Mouse (Mus musculus) central nervous system, embryonic 14 days (tissue): Measurements from ENCODE around the gene Exoc5. TPM values are rescaled to one million over a fixed set of nuclear protein-coding genes. Genes with fewer than 3 reads are reported as not detected.

Experiments used
- polyA plus RNA-seq: library from polyadenylated mRNA; depleted of rRNA; stranded (reverse); fragments of >200 nt; gene quantifications from 2 replicates; pipeline ENCODE4 v1.2.3, GENCODE M21; 2012; rRNA removed

The Exoc5 gene
- polyA plus RNA-seq: 51.1 and 54.2 TPM in 2 replicates

DNA sequence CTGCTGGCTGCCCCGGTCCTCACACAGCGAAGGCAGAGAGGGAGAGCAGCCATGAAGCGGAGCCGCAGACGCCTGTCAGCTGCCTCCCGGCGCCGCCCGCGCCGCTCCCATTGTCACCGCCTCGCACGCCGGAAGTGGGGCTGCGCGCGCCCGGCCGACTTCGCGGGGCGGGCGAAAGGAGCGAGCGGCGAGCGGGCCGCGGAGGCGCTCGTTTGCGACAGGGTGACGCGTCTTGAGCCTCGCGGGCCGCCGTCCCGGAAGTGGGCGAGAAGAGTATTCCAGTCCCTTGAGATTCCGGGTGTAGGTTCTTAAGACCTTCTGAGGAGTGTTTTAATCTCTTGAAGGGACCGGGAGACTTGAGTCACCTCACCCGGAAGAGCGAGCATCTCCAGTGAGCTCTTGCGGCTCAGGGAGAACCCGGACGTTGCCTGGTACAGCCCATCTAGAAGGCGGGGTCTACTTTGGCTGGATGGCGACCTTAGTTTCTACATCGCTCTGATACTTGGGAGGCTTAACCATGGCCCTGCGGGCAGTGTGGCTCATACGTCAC lies at the start of gene Exoc5:
Gene Exoc5, minus strand, starts transcription at position 380 of the 550 bp plus-strand sequence.

DNA sequence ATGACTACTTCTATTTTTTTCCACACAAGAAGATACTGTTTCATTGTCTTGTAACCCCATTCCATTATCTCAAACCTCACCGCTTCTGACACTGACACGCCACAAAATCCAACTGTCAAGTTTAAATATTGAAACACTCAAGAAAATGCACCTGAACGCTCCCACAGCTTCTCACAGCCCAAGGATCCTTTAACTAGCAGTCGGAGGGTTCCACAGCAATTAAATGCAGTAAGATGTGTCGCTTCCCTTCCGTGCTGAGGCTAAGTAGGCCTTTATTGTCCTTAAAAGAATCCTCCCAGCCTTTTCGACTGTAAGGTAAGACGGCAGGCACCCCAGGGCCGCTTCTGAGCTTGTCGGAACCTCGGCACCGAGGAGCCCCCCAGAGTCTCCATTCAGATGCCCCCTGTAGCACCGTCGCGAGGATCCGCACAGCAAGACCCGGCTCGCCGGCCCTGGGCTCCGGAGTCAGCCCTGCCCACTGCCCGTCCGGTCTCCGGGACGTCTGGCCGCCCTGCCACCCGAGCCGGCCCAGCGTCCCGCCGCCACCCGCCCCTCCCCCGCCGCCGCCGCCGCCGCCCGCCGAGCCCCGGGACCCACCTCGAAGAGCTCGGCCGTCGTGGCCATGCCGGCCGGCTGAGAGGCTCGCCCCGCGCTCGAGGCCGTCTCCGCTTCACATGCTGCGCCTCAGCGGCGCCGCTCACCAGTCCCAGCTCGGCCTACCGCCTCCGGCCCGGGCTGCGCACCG lies 752 bp downstream of the Exoc5 start, which contains the start of gene Ap5m1:
Gene Ap5m1, plus strand, starts transcription at position 569 of the 745 bp plus-strand sequence.

Other genes with a start within 250 kb of the Exoc5 start
- gene Ap5m1, start 556 bp downstream of the Exoc5 start, polyA plus RNA-seq: 19.9 and 21.6 TPM in 2 replicates
- gene Naa30, start 105.6 kb upstream of the Exoc5 start, polyA plus RNA-seq: 24.0 and 27.1 TPM in 2 replicates
- 0.09 and 0.12 TPM in 2 replicates for gene ccdc198, start 178.8 kb upstream of the Exoc5 start, polyA plus RNA-seq